Mouse (Mus musculus): ENCODE data around the gene Prkn. TPM values are rescaled to one million over a fixed set of nuclear protein-coding genes. Genes with fewer than 3 reads are reported as not detected.

Gene Prkn
- polyA plus RNA-seq, 1 experiment from 2014 or later, result 2.8 TPM

DNA sequence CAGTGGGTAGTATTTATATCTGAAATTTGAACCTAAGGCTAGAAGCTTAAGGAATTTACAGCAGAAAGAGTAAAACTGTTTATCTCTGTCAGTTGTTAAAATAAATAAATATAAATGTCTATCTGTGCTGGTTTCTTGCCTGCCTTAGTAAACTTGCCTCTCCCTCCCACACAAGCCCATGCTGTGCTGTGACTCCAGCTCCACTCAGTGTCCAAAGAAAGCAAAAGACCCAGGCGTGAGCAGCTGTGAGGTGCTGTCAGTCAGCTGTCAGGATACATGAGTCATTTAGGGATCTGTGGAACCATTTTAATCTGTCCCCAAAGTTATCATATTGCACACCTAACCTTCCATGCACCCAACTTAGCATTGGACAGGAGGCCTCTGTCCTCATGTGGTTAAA is 389.2 kb downstream of the Prkn start:
- Histone ChIP-seq H3K4me2 (replicated peaks; ENCODE audit: low read depth, low read length) (no peak overlapping the region), H3K27ac (ENCODE audit: low read length) (no peak overlapping the region)
- no peak for ATAC-seq (ENCODE audit: low FRiP score, low TSS enrichment)

DNA sequence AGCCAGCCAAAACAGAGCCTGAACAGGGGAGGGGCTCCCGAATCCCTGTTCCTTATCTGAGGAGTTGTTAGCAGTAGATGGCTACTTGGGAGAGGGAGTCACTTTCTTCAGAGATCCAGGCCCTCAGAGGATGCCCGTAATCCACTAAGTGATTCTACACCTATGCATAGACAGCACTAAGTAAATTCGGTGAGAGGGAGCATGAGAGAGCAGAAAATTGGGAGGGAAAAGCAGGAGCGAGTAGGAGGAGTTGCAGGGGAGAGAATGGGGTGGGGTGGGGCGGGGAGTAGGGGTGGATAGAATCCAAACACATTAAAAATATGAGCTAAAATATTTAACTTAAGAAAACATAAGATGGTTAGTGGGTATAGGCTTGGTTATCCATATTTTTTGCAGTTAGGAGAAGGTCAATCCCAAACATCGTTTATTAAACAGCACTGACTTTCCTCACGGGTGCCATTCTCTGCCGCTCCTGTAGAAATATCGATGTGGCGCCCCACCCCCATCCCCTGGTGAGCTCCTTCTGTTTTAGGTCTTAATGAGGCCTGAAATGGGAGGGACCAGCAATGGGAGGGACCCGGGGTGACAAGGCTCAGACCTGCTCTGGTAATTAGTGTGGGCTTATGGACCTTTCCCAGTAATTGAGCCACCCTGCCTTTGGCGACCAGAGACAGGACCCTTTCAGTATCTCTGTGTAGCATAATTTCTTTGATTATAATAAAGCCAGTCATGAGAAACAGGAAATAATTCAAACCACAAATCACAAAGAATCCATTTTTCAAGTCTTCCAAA is 390.6 kb downstream of the Prkn start:
- Histone ChIP-seq H3K27me3 (ENCODE audit: insufficient read depth, low read length) (no peaks in the 10 kb centered on the region), H3K4me2 (replicated peaks; ENCODE audit: low read depth, low read length) (peak overlapping the region; percentile 23; the same call in 1 of the 2 replicates), H3K9me3 (ENCODE audit: low read length) (no peaks in the 10 kb centered on the region), H3K27ac (ENCODE audit: low read length) (no peak overlapping the region), H3K4me3 (ENCODE audit: low read length) (no peak overlapping the region), H3K9ac (replicated peaks; ENCODE audit: low read length) (no peak overlapping the region), H3K4me1 (ENCODE audit: insufficient read depth, low read length) (0 out of 2 replicates have a peak, but pooled peaks cover 5% of the 10 kb centered on the region), H3K36me3 (ENCODE audit: insufficient read depth, low read length) (no peaks in the 10 kb centered on the region)
- peak; percentile 74; the same call in 1 of the 2 replicates for ATAC-seq (ENCODE audit: low FRiP score, low TSS enrichment)
- WGBS, result 41% methylated on average over 12 of the region's 12 CpGs

More for the DNA sequence above, 389.2 kb downstream of the Prkn start:
- Histone ChIP-seq H3K27me3 (ENCODE audit: insufficient read depth, low read length) (no peaks in the 10 kb centered on the region), H3K9ac (replicated peaks; ENCODE audit: low read length) (no peak overlapping the region), H3K36me3 (ENCODE audit: insufficient read depth, low read length) (no peaks in the 10 kb centered on the region), H3K4me3 (ENCODE audit: low read length) (no peak overlapping the region), H3K4me1 (ENCODE audit: insufficient read depth, low read length) (0 out of 2 replicates have a peak, but pooled peaks cover 5% of the 10 kb centered on the region), H3K9me3 (ENCODE audit: low read length) (no peaks in the 10 kb centered on the region)
- 41% methylated on average over 1 of the region's 1 CpGs for WGBS

DNA sequence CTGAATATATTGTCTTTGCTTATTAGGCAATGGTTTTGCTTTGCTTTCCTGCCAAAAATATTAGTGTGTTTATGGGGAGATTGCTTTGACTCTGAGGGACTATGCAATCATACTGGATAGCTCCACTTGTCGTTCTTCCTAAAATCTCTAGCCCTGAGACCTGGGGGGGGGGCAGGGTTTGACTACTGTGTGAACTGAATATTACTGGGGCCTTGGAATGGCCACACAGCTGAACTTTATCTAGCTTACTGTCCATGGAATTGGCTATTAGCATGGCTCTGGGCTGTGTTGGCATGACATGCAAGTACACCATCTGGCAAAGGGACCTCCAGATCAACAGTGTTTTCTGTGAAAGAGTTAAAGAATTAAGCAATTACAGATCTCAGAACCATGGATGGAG is 395.1 kb downstream of the Prkn start:
- ATAC-seq (ENCODE audit: low FRiP score, low TSS enrichment), result no peak
- 61% methylated on average over 1 of the region's 1 CpGs for WGBS
- Histone ChIP-seq H3K9me3 (ENCODE audit: low read length) (no peaks in the 10 kb centered on the region), H3K4me2 (replicated peaks; ENCODE audit: low read depth, low read length) (no peak overlapping the region), H3K27me3 (ENCODE audit: insufficient read depth, low read length) (no peaks in the 10 kb centered on the region), H3K27ac (ENCODE audit: low read length) (no peak overlapping the region), H3K9ac (replicated peaks; ENCODE audit: low read length) (no peak overlapping the region), H3K4me1 (ENCODE audit: insufficient read depth, low read length) (0 out of 2 replicates have a peak, but pooled peaks cover 5% of the 10 kb centered on the region), H3K4me3 (ENCODE audit: low read length) (no peak overlapping the region), H3K36me3 (ENCODE audit: insufficient read depth, low read length) (no peaks in the 10 kb centered on the region)

DNA sequence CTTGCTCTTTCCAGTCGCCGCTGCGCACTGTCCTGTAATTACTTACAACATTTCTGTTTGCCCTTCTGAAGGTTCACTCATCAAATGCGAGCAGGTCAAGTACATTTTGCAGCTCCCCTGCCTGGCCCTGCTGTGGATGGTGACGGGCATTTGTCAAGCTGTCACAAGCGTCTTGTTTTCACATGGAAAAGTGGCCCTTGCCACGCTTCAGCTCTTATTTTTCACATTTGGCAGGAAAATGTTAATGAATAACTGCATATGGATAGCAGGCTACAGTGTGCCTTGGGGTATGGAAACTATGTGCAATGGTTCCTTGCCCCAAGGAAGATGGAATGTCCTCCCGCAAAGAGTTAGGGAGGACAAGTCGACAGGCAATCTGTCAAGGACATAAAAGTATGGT is 404.9 kb downstream of the Prkn start:
- 19% methylated on average over 9 of the region's 9 CpGs for WGBS
- no peak overlapping the region for H3K9ac ChIP-seq (replicated peaks; ENCODE audit: low read length)
- ATAC-seq (ENCODE audit: low FRiP score, low TSS enrichment), result peak; percentile 91

DNA sequence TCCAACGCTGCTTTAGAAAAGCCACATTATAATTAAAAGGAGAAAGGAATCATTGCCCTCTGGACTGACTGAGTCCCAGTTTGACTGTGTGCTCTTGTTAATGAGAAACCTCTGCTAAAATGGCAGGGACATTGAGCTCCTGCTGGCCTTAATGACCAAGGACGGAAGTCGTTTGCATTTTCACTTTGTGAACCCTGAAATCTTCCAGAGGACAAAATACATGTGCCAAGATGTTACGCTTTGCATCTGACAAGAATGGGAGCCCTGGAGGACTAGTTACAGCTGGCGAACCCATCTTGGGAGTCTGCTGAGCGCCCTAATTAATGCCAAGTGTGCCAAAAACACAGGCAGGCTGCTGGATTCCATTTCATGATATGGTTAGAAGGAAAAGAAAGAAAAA is 409.0 kb downstream of the Prkn start:
- no peak for ATAC-seq (ENCODE audit: low FRiP score, low TSS enrichment)
- no peak overlapping the region for H3K27ac ChIP-seq (ENCODE audit: low read length)

More for the DNA sequence above, 404.9 kb downstream of the Prkn start:
- Histone ChIP-seq H3K27ac (ENCODE audit: low read length) (no peak overlapping the region), H3K27me3 (ENCODE audit: insufficient read depth, low read length) (no peaks in the 10 kb centered on the region), H3K36me3 (ENCODE audit: insufficient read depth, low read length) (no peaks in the 10 kb centered on the region), H3K9me3 (ENCODE audit: low read length) (no peaks in the 10 kb centered on the region), H3K4me2 (replicated peaks; ENCODE audit: low read depth, low read length) (no peak overlapping the region), H3K4me3 (ENCODE audit: low read length) (no peak overlapping the region), H3K4me1 (ENCODE audit: insufficient read depth, low read length) (0 out of 2 replicates have a peak, but pooled peaks cover 3% of the 10 kb centered on the region)

DNA sequence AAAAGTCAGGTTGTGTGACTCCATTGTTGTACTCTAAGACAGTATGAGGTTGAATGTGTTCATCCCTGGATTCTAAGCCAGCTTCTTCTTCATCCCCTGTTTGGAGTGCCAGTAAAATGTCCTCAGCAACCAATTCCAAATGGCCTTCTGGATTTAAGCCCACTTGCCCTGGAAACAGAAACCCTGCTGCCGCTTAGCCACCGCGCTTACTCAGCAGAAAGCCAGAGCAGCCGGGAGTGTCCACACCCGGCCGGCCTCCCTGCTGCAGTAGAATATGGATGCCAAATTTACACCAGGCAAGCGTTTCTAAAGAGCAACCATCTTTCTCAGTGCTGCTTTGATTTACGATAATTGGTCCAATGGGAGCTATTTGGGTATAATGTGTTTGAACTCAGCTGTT is 420.5 kb downstream of the Prkn start:
- Histone ChIP-seq H3K27me3 (ENCODE audit: insufficient read depth, low read length) (no peaks in the 10 kb centered on the region), H3K4me3 (ENCODE audit: low read length) (no peak overlapping the region), H3K4me1 (ENCODE audit: insufficient read depth, low read length) (no peaks in the 10 kb centered on the region), H3K9ac (replicated peaks; ENCODE audit: low read length) (no peak overlapping the region), H3K9me3 (ENCODE audit: low read length) (no peaks in the 10 kb centered on the region), H3K27ac (ENCODE audit: low read length) (no peak overlapping the region), H3K4me2 (replicated peaks; ENCODE audit: low read depth, low read length) (no peak overlapping the region), H3K36me3 (ENCODE audit: insufficient read depth, low read length) (no peaks in the 10 kb centered on the region)
- 57% methylated on average over 8 of the region's 8 CpGs for WGBS
- no peak for ATAC-seq (ENCODE audit: low FRiP score, low TSS enrichment)

More for the DNA sequence above, 409.0 kb downstream of the Prkn start:
- H3K36me3 ChIP-seq (ENCODE audit: insufficient read depth, low read length), result no peaks in the 10 kb centered on the region
- H3K27me3 ChIP-seq (ENCODE audit: insufficient read depth, low read length), result no peaks in the 10 kb centered on the region
- H3K9ac ChIP-seq (replicated peaks; ENCODE audit: low read length), result no peak overlapping the region
- WGBS, result 63% methylated on average over 6 of the region's 6 CpGs
- H3K9me3 ChIP-seq (ENCODE audit: low read length), result no peaks in the 10 kb centered on the region
- no peak overlapping the region for H3K4me3 ChIP-seq (ENCODE audit: low read length)
- no peak overlapping the region for H3K4me2 ChIP-seq (replicated peaks; ENCODE audit: low read depth, low read length)
- H3K4me1 ChIP-seq (ENCODE audit: insufficient read depth, low read length), result 0 out of 2 replicates have a peak, but pooled peaks cover 3% of the 10 kb centered on the region

DNA sequence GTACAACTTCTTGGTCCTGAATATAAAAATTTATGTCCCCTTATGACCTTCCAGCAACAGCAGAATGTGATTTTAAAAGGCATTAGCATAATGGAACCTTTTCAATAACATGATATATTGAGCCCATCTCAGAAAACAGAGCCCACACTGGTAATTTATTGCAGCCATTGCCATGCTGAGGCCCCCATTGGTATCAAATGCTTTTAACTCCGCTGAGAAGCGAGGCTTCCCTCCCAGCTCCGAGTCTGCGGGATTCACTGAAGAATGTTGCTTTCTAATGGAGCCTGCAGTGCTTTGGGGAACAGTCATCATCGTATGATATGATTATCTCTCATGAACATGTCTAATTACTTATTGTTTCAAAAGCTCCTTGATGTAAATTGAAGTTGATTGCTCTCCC is 421.5 kb downstream of the Prkn start:
- Histone ChIP-seq H3K27me3 (ENCODE audit: insufficient read depth, low read length) (no peaks in the 10 kb centered on the region), H3K4me1 (ENCODE audit: insufficient read depth, low read length) (no peaks in the 10 kb centered on the region), H3K9me3 (ENCODE audit: low read length) (no peaks in the 10 kb centered on the region), H3K36me3 (ENCODE audit: insufficient read depth, low read length) (no peaks in the 10 kb centered on the region), H3K4me3 (ENCODE audit: low read length) (no peak overlapping the region), H3K27ac (ENCODE audit: low read length) (no peak overlapping the region), H3K9ac (replicated peaks; ENCODE audit: low read length) (no peak overlapping the region), H3K4me2 (replicated peaks; ENCODE audit: low read depth, low read length) (no peak overlapping the region)
- ATAC-seq (ENCODE audit: low FRiP score, low TSS enrichment), result no peak
- 39% methylated on average over 5 of the region's 5 CpGs for WGBS

DNA sequence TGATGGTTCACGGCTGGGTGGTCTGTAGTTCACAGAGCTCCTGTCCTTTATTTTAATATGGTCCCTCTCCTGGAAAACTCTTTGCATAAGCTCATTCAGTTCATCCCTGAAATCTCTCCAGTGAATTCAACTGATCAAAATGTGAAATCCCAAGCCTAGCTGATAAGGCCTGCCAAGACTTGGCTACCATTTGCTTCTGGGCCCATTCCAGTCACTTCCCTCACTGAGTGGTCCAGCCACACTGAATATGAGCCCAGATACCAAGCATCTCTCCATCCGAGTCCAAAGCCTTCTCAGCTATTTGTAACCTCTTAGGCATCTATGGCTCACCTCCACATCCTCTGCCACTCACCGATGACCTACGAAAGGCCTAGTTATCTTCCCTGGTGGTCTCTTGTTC is 427.8 kb downstream of the Prkn start:
- no peaks in the 10 kb centered on the region for H3K27me3 ChIP-seq (ENCODE audit: insufficient read depth, low read length)
- no peak overlapping the region for H3K9ac ChIP-seq (replicated peaks; ENCODE audit: low read length)
- ATAC-seq (ENCODE audit: low FRiP score, low TSS enrichment), result no peak

DNA sequence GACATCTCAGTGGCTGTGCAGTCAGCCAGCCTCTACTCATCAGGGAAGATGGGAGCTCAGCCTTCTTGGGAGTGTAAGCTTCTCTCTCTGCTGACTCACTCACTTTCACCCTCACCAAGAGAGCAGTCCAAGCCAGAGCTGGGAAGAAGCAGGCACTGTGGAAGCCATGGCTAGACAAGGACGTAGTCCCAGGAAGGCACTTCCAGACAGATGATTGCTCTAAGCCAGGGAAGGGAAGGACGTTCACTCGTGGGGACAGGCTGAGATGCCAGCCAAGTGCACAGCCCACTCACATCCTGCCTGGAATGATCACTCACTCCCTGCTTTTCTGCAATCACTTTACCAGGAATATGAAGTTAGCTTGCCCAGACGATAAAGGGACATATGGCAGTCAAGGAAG is 430.0 kb downstream of the Prkn start:
- Histone ChIP-seq H3K9ac (replicated peaks; ENCODE audit: low read length) (no peak overlapping the region), H3K9me3 (ENCODE audit: low read length) (no peaks in the 10 kb centered on the region), H3K4me2 (replicated peaks; ENCODE audit: low read depth, low read length) (no peak overlapping the region), H3K4me1 (ENCODE audit: insufficient read depth, low read length) (no peaks in the 10 kb centered on the region), H3K27me3 (ENCODE audit: insufficient read depth, low read length) (no peaks in the 10 kb centered on the region), H3K4me3 (ENCODE audit: low read length) (no peak overlapping the region), H3K27ac (ENCODE audit: low read length) (no peak overlapping the region), H3K36me3 (ENCODE audit: insufficient read depth, low read length) (no peaks in the 10 kb centered on the region)
- 74% methylated on average over 4 of the region's 4 CpGs for WGBS
- ATAC-seq (ENCODE audit: low FRiP score, low TSS enrichment), result no peak

More for the DNA sequence above, 427.8 kb downstream of the Prkn start:
- H3K9me3 ChIP-seq (ENCODE audit: low read length), result no peaks in the 10 kb centered on the region
- H3K4me3 ChIP-seq (ENCODE audit: low read length), result no peak overlapping the region
- no peak overlapping the region for H3K27ac ChIP-seq (ENCODE audit: low read length)
- H3K4me1 ChIP-seq (ENCODE audit: insufficient read depth, low read length), result no peaks in the 10 kb centered on the region
- no peak overlapping the region for H3K4me2 ChIP-seq (replicated peaks; ENCODE audit: low read depth, low read length)
- 90% methylated on average over 4 of the region's 4 CpGs for WGBS
- no peaks in the 10 kb centered on the region for H3K36me3 ChIP-seq (ENCODE audit: insufficient read depth, low read length)

DNA sequence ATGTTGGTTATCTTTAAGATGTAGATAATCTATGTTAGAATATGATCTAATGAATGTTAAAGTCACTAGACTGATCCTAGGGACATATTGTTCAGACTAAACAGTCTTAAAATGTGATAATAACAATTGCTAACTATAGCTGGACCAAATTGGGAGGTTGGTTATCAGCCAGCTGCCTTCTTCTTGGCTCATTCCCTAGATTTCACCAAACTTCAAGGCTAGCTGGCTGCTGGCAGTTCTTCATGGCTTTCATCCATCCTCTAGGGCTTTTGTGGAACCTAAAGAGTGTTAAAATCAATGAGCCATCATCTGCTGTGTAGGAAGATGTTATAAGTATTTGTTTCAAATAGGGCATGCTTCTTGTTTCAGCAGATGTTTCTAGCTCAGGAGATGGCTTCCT is 431.7 kb downstream of the Prkn start:
- no peak overlapping the region for H3K27ac ChIP-seq (ENCODE audit: low read length)
- no peaks in the 10 kb centered on the region for H3K27me3 ChIP-seq (ENCODE audit: insufficient read depth, low read length)
- H3K9me3 ChIP-seq (ENCODE audit: low read length), result no peaks in the 10 kb centered on the region
- no peak overlapping the region for H3K4me3 ChIP-seq (ENCODE audit: low read length)
- H3K9ac ChIP-seq (replicated peaks; ENCODE audit: low read length), result no peak overlapping the region
- no peaks in the 10 kb centered on the region for H3K4me1 ChIP-seq (ENCODE audit: insufficient read depth, low read length)
- no peak for ATAC-seq (ENCODE audit: low FRiP score, low TSS enrichment)
- no peaks in the 10 kb centered on the region for H3K36me3 ChIP-seq (ENCODE audit: insufficient read depth, low read length)
- H3K4me2 ChIP-seq (replicated peaks; ENCODE audit: low read depth, low read length), result no peak overlapping the region

All from kidney, embryonic 16.5 days (tissue).